Mouse (Mus musculus) megakaryocyte progenitor cell, adult 5-6 weeks (primary cell): ENCODE data around the gene Sftpd. TPM values are rescaled to one million over a fixed set of nuclear protein-coding genes. Genes with fewer than 3 reads are reported as not detected.
A peak's percentile ranks its signal among the peaks of the same experiment; 100 is the strongest.

Experiments
- ATAC-seq: replicated peaks from 2 replicates; pipeline ENCODE4 v1.8.0; 2016; ENCODE audit warnings: mild to moderate bottlenecking, moderate TSS enrichment, inconsistent platforms; ENCODE audit not compliant: poor library complexity
- total RNA-seq, 2 experiments: library from RNA; stranded (forward) in 1 of 2; stranded (reverse) in 1 of 2; fragments of 157-497, 149-512 nt in 1 of 2; fragments of 200-1000 nt in 1 of 2; gene quantifications; 2 replicates each; pipeline versions ENCODE4 v1.2.3 to v1.2.4; 2015 to 2017

The Sftpd gene
- total RNA-seq (2015) (not detected in 2 replicates), total RNA-seq (2017) (not detected in 2 replicates)

- ATAC-seq, result no peak
Measured at GRCm38 (mm10) chr14:41185059-41185821, at the start of gene Sftpd. Sftpd (minus strand) TSS chr14:41185149.

GRCm38 (mm10) chr14:41198037-41198730 is 13.2 kb upstream of the Sftpd start:
- ATAC-seq, result no peak

GRCm38 (mm10) chr14:41189496-41189895 is 4.5 kb upstream of the Sftpd start:
- no peak for ATAC-seq

GRCm38 (mm10) chr14:41174802-41175201 is 10.1 kb downstream of the Sftpd start:
- ATAC-seq, result no peak

GRCm38 (mm10) chr14:41170514-41170913 is 14.4 kb downstream of the Sftpd start:
- ATAC-seq, result no peak

GRCm38 (mm10) chr14:41168567-41168966 is 16.4 kb downstream of the Sftpd start:
- ATAC-seq, result no peak

GRCm38 (mm10) chr14:41167278-41167677 is 17.7 kb downstream of the Sftpd start:
- ATAC-seq, result no peak

- peak; percentile 50 for ATAC-seq
Measured at GRCm38 (mm10) chr14:41162663-41163062, 22.3 kb downstream of the Sftpd start.

GRCm38 (mm10) chr14:41160743-41161142 is 24.2 kb downstream of the Sftpd start:
- no peak for ATAC-seq

GRCm38 (mm10) chr14:41160076-41160475 is 24.9 kb downstream of the Sftpd start:
- no peak for ATAC-seq

- ATAC-seq, result no peak
Measured at GRCm38 (mm10) chr14:41151220-41151898, 33.6 kb downstream of the Sftpd start, which contains the start of gene Mbl1. Mbl1 (plus strand) TSS chr14:41151458.

GRCm38 (mm10) chr14:41147356-41147755 is 37.6 kb downstream of the Sftpd start:
- no peak for ATAC-seq

GRCm38 (mm10) chr14:41146922-41147321 is 38.0 kb downstream of the Sftpd start:
- no peak for ATAC-seq

- no peak for ATAC-seq
Measured at GRCm38 (mm10) chr14:41146035-41146434, 38.9 kb downstream of the Sftpd start.

GRCm38 (mm10) chr14:41140686-41141085 is 44.3 kb downstream of the Sftpd start:
- ATAC-seq, result no peak

- ATAC-seq, result no peak
Measured at GRCm38 (mm10) chr14:41137006-41137405, 47.9 kb downstream of the Sftpd start.

GRCm38 (mm10) chr14:41131540-41131939 is 53.4 kb downstream of the Sftpd start, which contains the start of gene Sftpa1:
Sftpa1 (plus strand) TSS chr14:41131782.
- no peak for ATAC-seq

- ATAC-seq, result 0 out of 2 replicates have a peak, but pooled peaks have one; percentile 39
Measured at GRCm38 (mm10) chr14:41127997-41128396, 57.0 kb downstream of the Sftpd start.

- no peak for ATAC-seq
Measured at GRCm38 (mm10) chr14:41124683-41125082, 60.3 kb downstream of the Sftpd start.
